Mouse (Mus musculus) left cerebral cortex, postnatal 36 days (tissue): ENCODE results near the gene Olfr846. TPM values are rescaled to one million over a fixed set of nuclear protein-coding genes. Genes with fewer than 3 reads are reported as not detected.

Source experiments
- DNase-seq, 2 experiments: peaks; one replicate each; pipeline ENCODE4 v3.0.0; 2021 to 2022; ENCODE audit warnings: low spot score in 2 of 2, mixed read lengths in 1 of 2
- intact Hi-C: fragments of 180-260 bp; cut with DNase I; formaldehyde crosslinking; loops from one replicate; pipeline ENCODE4 v1.15.1; 2025
- total RNA-seq, 2 experiments: library from RNA; stranded (reverse); gene quantifications; 2 replicates each; pipeline ENCODE4 v1.2.3; 2021

The Olfr846 gene
- total RNA-seq: not detected

DNA sequence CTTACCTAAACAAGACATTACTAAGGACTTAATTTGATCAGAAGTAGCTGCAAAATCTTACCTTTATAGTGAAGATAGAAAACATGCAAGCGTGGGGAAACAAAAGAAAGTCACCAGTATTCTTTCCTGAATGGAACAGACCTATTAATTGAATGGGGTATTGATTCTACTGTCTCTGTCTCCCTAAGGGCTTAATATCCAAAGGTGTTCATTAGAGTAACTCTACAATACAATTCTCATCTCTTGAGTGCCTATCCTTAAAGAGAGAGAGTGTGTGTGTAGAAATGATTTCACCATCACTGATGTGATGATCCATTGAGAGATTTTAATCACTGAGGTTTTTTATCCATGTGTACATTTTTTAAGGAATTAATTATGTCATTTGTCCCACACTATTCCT, at the start of gene Olfr846:
TSS of gene Olfr846 (minus strand) at position 101 of the 400 bp plus-strand sequence.
- intact Hi-C loops: no loop called here
- no peak for DNase-seq

DNA sequence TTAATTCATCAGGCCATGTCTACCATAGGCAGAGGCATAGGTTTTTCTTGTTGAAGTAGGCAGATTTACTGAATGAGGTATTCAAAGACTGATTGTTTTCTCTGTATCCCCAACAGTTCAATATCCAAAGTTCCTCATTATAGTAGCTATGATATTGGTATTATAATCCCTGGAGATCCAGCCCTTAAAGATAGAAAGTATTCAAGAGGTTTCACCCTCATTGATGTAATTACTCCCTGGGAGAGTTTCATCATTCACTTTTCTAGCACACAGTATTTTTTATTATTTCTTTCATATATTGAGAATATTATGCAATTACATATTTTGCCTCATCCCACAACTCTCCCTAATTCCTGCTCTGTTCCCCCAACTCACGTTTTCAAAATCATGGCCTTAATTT, 14.8 kb upstream of the Olfr846 start, which contains the start of gene Olfr847:
TSS of gene Olfr847 (minus strand) at position 101 of the 400 bp plus-strand sequence.
- intact Hi-C loops: no loop called here
- no peak for DNase-seq

- DNase-seq: no peak
- intact Hi-C loops: no loop called here
These were observed 27.6 kb downstream of the Olfr846 start, which contains the start of gene Olfr845 for GRCm38 (mm10) chr9:19336157-19336556. Gene Olfr845, plus strand, starts transcription at chr9:19336457.

GRCm38 (mm10) chr9:19316047-19316446, 47.8 kb downstream of the Olfr846 start, which contains the start of gene Olfr844:
Gene Olfr844, plus strand, starts transcription at chr9:19316347.
- intact Hi-C loops: no loop called here

More at GRCm38 (mm10) chr9:19316047-19316446, 47.8 kb downstream of the Olfr846 start, which contains the start of gene Olfr844:
- no peak for DNase-seq

Other genes with a start within 250 kb of the Olfr846 start
- gene Olfr836, start 243.6 kb downstream of the Olfr846 start, total RNA-seq: not detected
- gene Olfr837, start 227.7 kb downstream of the Olfr846 start, total RNA-seq: not detected
- under 1 TPM in 1 of 2 experiments, not detected in 1; 0.09 TPM for gene Olfr839-ps1, start 186.7 kb downstream of the Olfr846 start, total RNA-seq
- not detected for gene Olfr843, start 112.0 kb downstream of the Olfr846 start, total RNA-seq
- not detected for gene Olfr844, start 47.7 kb downstream of the Olfr846 start, total RNA-seq
- not detected for gene Olfr845, start 27.5 kb downstream of the Olfr846 start, total RNA-seq
- not detected for gene Olfr847, start 14.7 kb upstream of the Olfr846 start, total RNA-seq
- not detected for gene Olfr849, start 76.3 kb upstream of the Olfr846 start, total RNA-seq
- not detected for gene Olfr850, start 114.2 kb upstream of the Olfr846 start, total RNA-seq
- not detected for gene Olfr851, start 129.3 kb upstream of the Olfr846 start, total RNA-seq
- gene Olfr853, start 177.1 kb upstream of the Olfr846 start, total RNA-seq: not detected
- gene Olfr854, start 203.4 kb upstream of the Olfr846 start, total RNA-seq: not detected
- not detected for gene Olfr855, start 218.6 kb upstream of the Olfr846 start, total RNA-seq